Mouse (Mus musculus) ES-Bruce4 (cell line): ENCODE data around the gene Ptprg.

Source experiments
- CTCF ChIP-seq: IDR thresholded peaks from one replicate; pipeline ENCODE4 v1.8.1; 2011; ENCODE audit warnings: low read depth, low read length
- EP300 ChIP-seq: IDR thresholded peaks from 2 replicates; pipeline ENCODE4 v1.6.1; 2011; ENCODE audit warnings: low read depth, low read length; ENCODE audit not compliant: insufficient read depth
- POLR2A ChIP-seq: IDR thresholded peaks from one replicate; pipeline ENCODE4 v1.8.1; 2011; ENCODE audit warnings: low read length; ENCODE audit not compliant: insufficient read depth

- TF ChIP-seq CTCF = no peak
- no peak for TF ChIP-seq POLR2A
- no peak for TF ChIP-seq EP300
Observed at GRCm38 (mm10) chr14:11529591-11529990, 23.7 kb upstream of the Ptprg start.
